Mouse (Mus musculus) WW6 (cell line): Measurements from ENCODE around the gene Rnf167.

Source experiments
- DNase-seq: peaks from one replicate; pipeline ENCODE4 v3.0.0-alpha.2; 2013; ENCODE audit warnings: low read depth, low spot score

The Rnf167 gene

DNA sequence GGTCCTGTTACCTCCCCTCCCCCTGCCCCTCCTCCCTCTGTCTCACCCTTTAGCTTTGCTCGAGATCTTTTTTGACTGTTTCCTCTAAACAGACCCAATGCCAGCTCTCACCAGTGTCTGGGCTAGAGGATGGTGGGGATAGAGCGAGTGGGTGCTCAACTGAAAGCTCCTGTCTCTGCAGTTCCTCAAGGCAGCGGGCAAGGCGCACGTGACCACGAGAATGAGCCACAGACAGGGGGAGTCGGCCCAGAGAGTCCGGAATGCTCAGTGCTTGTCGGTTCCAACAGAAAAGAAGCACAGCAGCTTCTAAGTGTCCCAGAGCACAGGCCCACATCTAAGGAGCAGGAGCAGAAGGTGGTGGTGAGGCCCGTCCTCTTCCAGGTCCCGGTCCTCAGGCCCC is 27.5 kb downstream of the Rnf167 start:
- DNase-seq, result no peak

DNA sequence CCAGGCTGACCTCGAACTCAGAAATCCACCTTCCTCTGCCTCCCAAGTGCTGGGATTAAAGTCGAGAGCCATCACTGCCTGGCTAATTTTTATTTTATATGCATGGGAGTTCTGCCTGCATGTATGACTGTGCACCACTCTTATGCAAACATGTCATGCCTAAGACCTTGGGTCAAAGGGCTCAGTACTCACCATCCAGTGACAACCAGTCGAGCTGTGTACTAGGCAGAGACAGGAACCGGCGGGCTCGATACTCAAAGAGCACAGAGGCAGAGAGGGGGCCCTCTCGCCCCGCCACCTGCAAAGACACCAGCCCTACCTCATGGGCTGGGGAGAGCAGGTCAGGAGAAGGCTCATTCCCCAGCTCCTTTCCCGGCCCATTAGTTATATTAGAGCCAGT is 31.1 kb downstream of the Rnf167 start:
- no peak for DNase-seq

GRCm38 (mm10) chr11:70678576-70678975 is 31.5 kb downstream of the Rnf167 start:
- no peak for DNase-seq

DNA sequence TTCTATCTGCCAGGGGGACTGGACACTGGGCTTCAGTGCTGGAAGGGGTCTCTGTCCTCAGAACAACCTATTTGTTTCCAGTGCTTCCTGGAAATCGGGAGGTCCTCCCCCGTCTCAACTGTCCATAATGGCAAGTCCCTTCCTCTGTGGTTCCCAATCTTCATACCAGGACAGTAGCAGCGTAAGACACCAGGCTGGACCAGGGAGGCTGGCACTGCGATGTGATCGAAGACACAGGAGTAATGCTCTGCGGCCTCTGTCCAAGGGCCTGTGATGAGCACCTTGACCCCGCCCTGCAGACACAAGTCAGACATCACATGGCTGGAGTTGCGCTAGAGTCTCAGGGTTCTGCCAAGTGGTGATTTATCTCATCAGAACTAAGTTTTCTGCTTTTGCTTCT is 32.3 kb downstream of the Rnf167 start:
- DNase-seq, result no peak

DNA sequence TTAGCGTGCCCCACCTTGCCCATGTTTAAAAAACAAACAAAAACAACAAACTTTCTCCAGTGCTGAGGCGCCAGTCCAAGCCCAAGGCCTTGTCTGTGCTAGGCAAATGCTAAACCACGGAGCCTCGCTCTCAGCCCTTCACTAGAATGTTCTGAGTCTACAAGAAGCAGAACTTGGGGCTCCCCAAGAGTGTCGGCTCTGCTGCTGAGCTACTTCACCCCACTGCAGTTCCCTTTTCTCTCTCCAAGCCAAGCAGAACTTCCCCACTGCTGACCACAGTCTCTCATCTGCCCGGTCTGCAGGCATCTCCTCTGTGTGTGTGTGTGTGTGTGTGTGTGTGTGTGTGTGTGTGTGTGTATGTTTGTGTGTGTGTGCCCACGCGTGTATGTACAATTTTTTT is 32.9 kb downstream of the Rnf167 start:
- no peak for DNase-seq

- DNase-seq, result no peak
These were observed 34.1 kb downstream of the Rnf167 start for GRCm38 (mm10) chr11:70681170-70681569.

- peak; percentile 74 for DNase-seq
These were observed 35.0 kb downstream of the Rnf167 start for GRCm38 (mm10) chr11:70681897-70682581.

- no peak for DNase-seq
These were observed 36.6 kb downstream of the Rnf167 start for GRCm38 (mm10) chr11:70683640-70684039.

DNA sequence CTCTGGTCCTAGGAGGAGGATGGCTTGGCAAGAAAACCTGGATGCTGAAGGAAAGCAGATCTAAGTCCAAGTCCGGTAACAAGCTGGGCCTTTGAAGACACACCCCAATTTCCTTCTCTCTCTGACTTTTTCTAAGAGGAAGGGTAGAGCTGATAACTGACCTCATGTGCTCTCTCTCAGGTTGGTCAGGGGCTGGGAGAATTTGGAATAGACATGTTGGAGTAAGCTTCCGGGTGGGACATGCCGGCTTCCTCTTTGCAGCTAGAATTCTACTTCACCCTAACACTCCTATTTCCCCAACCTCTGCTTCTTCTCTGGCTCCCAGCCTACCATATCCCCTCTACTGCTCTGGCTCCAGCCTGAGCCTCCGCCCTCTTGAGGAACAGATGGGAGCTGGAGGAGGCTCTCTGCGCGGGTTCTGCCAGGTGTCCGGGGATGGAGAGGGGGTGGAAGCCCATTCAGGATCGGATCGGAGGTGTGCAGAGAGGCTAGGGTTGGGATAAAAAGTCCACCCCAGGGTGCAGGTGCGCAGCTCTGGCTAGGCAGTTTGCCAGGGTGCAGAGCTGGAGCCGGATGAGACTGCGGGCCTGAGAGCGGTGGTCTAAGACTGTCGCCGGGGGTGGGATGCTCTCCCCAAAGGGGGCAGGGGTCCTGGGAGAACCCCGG is 40.0 kb downstream of the Rnf167 start:
- no peak for DNase-seq

GRCm38 (mm10) chr11:70687601-70688199 is 40.7 kb downstream of the Rnf167 start, which contains the start of gene Camta2:
Camta2 (minus strand) TSS chr11:70688105.
- DNase-seq, result peak; percentile 52

GRCm38 (mm10) chr11:70688372-70688771 is 41.3 kb downstream of the Rnf167 start:
- no peak for DNase-seq

DNA sequence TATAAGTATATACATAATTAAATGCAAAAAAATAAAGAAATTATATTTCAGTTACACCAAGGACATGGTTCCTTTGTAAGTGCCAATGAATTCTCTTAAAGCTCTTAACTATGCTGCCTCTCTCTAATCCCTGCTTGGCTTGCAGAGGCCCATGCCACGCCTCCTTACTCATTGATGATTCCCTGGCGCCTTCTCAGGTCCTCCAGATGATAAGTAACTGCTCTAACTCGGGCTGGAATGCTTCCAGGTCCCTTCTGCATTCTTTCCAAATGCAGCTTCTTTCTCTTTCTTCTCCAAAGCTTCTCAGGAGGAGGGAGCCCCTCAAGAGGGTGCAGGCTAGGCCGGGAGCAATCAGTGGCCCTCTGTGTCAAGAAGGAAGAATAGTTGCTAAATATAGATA is 42.5 kb downstream of the Rnf167 start:
- DNase-seq, result no peak

- no peak for DNase-seq
These were observed 46.5 kb downstream of the Rnf167 start for GRCm38 (mm10) chr11:70693504-70693903.

DNA sequence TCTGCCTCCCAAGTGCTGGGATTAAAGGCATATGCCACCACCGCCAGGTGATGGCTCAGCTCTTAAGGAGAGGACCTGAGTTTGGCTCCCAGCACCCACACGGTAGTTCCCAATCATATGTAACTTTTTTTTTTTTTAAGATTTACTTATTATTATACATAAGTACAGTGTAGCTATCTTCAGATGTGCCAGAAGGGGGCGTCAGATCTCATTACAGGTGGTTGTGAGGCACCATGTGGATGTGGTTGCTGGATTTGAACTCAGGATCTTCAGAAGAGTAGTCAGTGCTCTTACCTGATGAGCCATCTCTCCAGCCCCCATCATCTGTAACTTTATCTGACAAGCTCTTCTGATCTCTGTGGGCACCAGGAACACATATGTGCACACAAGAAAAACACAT is 50.3 kb downstream of the Rnf167 start:
- no peak for DNase-seq

GRCm38 (mm10) chr11:70699051-70699450 is 52.0 kb downstream of the Rnf167 start:
- DNase-seq, result no peak

- DNase-seq, result peak; percentile 92
These were observed 52.9 kb downstream of the Rnf167 start, which contains the start of the genes Inca1 and Kif1c for GRCm38 (mm10) chr11:70699722-70700556. Inca1 (minus strand) TSS chr11:70700155. Kif1c (plus strand) TSS chr11:70700548.

- no peak for DNase-seq
These were observed 53.6 kb downstream of the Rnf167 start for GRCm38 (mm10) chr11:70700613-70701012.
